Comparison of ENCODE assay signal across 19 mouse cellular contexts in genomic region chr17:28735317-28736105, GRCm38 (mm10). TPM values are rescaled to one million over a fixed set of nuclear protein-coding genes. Genes with fewer than 3 reads are reported as not detected.
DNase-seq lines count a peak whose midpoint lies in the region; ATAC-seq and TF ChIP-seq lines count a peak whose summit lies in the region.
"Had no signal": no experiment of that assay in that cellular context is flagged by ENCODE, and none has a peak within 500 bp of the region (broad histone marks: within the 10 kb centered on the region; RNA-seq: fewer than 3 reads in every experiment).

No protein-coding gene starts in this region.

- no peaks in the 10 kb centered on the region for H3K4me1 ChIP-seq in liver, postnatal 0 days (ENCODE audit: insufficient read depth)
- H3K4me1 ChIP-seq: forebrain, embryonic 13.5 days; hindbrain, embryonic 15.5 days; midbrain, embryonic 15.5 days; neural tube, embryonic 12.5 days had no signal

- H3K9me3 ChIP-seq in liver, postnatal 0 days (ENCODE audit: low read length) = no peaks in the 10 kb centered on the region
- H3K9me3 ChIP-seq: forebrain, embryonic 13.5 days; hindbrain, embryonic 15.5 days; midbrain, embryonic 15.5 days; neural tube, embryonic 12.5 days had no signal

- H3K4me3 ChIP-seq in liver, postnatal 0 days (ENCODE audit: low read depth, low read length) = no peak overlapping the region
- H3K4me3 ChIP-seq: forebrain, embryonic 13.5 days; hindbrain, embryonic 15.5 days; midbrain, embryonic 15.5 days; neural tube, embryonic 12.5 days had no signal

- no peaks in the 10 kb centered on the region for H3K27me3 ChIP-seq in liver, postnatal 0 days (ENCODE audit: insufficient read depth, low read length)
- H3K27me3 ChIP-seq: forebrain, embryonic 13.5 days; hindbrain, embryonic 15.5 days; midbrain, embryonic 15.5 days; neural tube, embryonic 12.5 days had no signal

- peak overlapping the region; percentile 44; the same call in 1 of the 2 replicates for H3K27ac ChIP-seq in liver, postnatal 0 days (ENCODE audit: low read depth)
- H3K27ac ChIP-seq: forebrain, embryonic 13.5 days; hindbrain, embryonic 15.5 days; midbrain, embryonic 15.5 days; neural tube, embryonic 12.5 days had no signal

- TF ChIP-seq CTCF in liver, postnatal 0 days (IDR thresholded peaks at IDR 0.05; ENCODE audit: low read depth) = no peak

- WGBS in liver, postnatal 0 days (ENCODE audit: insufficient replicate concordance) = 60% methylated on average over 6 of the region's 6 CpGs

- TF ChIP-seq EP300 in liver, postnatal 0 days (IDR thresholded peaks at IDR 0.05; ENCODE audit: low read depth) = no peak

- no peak overlapping the region for H3K4me2 ChIP-seq in liver, postnatal 0 days (ENCODE audit: low read depth, low read length)
- H3K4me2 ChIP-seq: forebrain, embryonic 13.5 days; heart, embryonic 11.5 days; hindbrain, embryonic 15.5 days; midbrain, embryonic 15.5 days; neural tube, embryonic 12.5 days had no signal

- no peak for ATAC-seq in liver, postnatal 0 days
- ATAC-seq: forebrain, embryonic 13.5 days; midbrain, embryonic 15.5 days had no signal

- peaks cover 66% of the 10 kb centered on the region for H3K36me3 ChIP-seq in liver, postnatal 0 days (replicated peaks; ENCODE audit: insufficient read depth, low read length)

- DNase-seq in right cerebral cortex, adult 18-20 months = peak; percentile 29
- no peak for DNase-seq in right cerebral cortex, postnatal 36 days (ENCODE audit: low spot score in 2 of 2)
- peak; percentile 73 for DNase-seq in brain, adult 2 months (ENCODE audit: low read depth, low spot score)
- no peak for DNase-seq in liver, postnatal 0 days
- no peak for DNase-seq in Muller cell, postnatal 12 days (ENCODE audit: inconsistent ontology term)
- DNase-seq in spleen, postnatal 10 days (ENCODE audit: low spot score in 2 of 2) = no peak
- no peak for DNase-seq in retina, embryonic 14.5 days (ENCODE audit: low spot score)
- DNase-seq: adrenal gland, postnatal 25 days; cerebellum, adult 18-20 months; cerebellum, postnatal 25 days; kidney, adult 8-10 months; kidney, postnatal 14 days; lung, adult 2 months; lung, postnatal 14 days had no signal

- no peak overlapping the region for H3K9ac ChIP-seq in liver, postnatal 0 days (replicated peaks)
- H3K9ac ChIP-seq: forebrain, embryonic 13.5 days; hindbrain, embryonic 15.5 days; midbrain, embryonic 15.5 days; neural tube, embryonic 12.5 days had no signal

RNA-seq across cellular contexts. Expression of gene AC170998.1, which starts 9.6 kb away (rescaled TPM):
- polyA plus RNA-seq in liver, postnatal 0 days (2015; fragmentation: Nextera tagmentation; extraction: Ambion mirVana) = 0.80 and 1.1 TPM in 2 replicates

RNA-seq across cellular contexts. Expression of gene Mapk13, which starts 33.6 kb away (rescaled TPM):
- 25.2 and 27.6 TPM in 2 replicates for polyA plus RNA-seq in liver, postnatal 0 days (2015; fragmentation: Nextera tagmentation; extraction: Ambion mirVana)

RNA-seq across cellular contexts. Expression of gene Mapk14, which starts 44.4 kb away (rescaled TPM):
- polyA plus RNA-seq in liver, postnatal 0 days (2015; fragmentation: Nextera tagmentation; extraction: Ambion mirVana) = 23.6 and 24.5 TPM in 2 replicates

RNA-seq across cellular contexts. Expression of gene Slc26a8, which starts 45.5 kb away (rescaled TPM):
- 0.32 and 0.51 TPM in 2 replicates for polyA plus RNA-seq in liver, postnatal 0 days (2015; fragmentation: Nextera tagmentation; extraction: Ambion mirVana)

Comparison
In these comparisons a context has a peak if more than half of its experiments do, and no peak if none do; other contexts are left out.
1. DNase-seq: peak in right cerebral cortex, adult 18-20 months (single experiment) and brain, adult 2 months (single experiment); none in right cerebral cortex, postnatal 36 days (0 of 2), liver, postnatal 0 days (single experiment), Muller cell, postnatal 12 days (single experiment), spleen, postnatal 10 days (0 of 2) and retina, embryonic 14.5 days (single experiment).